Mouse (Mus musculus): Measurements from ENCODE around the gene Myom3. TPM values are rescaled to one million over a fixed set of nuclear protein-coding genes. Genes with fewer than 3 reads are reported as not detected.

Myom3 gene
- polyA plus RNA-seq, 1 experiment from 2014 or later, result not detected

DNA sequence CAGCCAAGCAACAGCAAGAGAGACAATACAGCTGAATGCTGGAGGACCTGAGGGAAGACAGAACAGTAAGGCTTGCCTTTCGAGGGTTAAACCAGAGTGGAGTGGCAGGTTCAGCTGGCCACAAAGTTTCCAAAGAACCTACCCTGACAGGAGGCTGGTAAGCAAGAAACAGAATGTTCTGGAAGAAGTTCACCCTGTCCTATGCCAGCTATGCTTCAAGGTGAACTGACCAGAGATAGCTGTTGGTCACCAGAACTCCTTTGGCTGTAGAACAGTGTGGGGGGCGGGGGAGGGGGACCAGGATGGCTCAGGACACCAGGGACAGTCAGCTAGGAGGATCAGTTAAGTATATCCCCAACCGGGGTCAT lies 79.4 kb downstream of the Myom3 start:
- no peaks in the 10 kb centered on the region for H3K4me1 ChIP-seq (ENCODE audit: insufficient read depth)
- no peaks in the 10 kb centered on the region for H3K36me3 ChIP-seq (ENCODE audit: insufficient read depth)
- no peak overlapping the region for H3K4me2 ChIP-seq
- 71% methylated on average over 3 of the region's 3 CpGs for WGBS
- ATAC-seq (ENCODE audit: insufficient read depth) (no peak), DNase-seq (no peak)
- H3K27ac ChIP-seq (ENCODE audit: low read depth), result no peak overlapping the region
- H3K27me3 ChIP-seq (ENCODE audit: insufficient read depth, low read length), result no peaks in the 10 kb centered on the region
- no peaks in the 10 kb centered on the region for H3K9me3 ChIP-seq (ENCODE audit: low read depth, low read length)
- H3K9ac ChIP-seq, result no peak overlapping the region
- no peak for TF ChIP-seq CTCF (IDR thresholded peaks at IDR 0.05; ENCODE audit: low read depth)
- no peak overlapping the region for H3K4me3 ChIP-seq (ENCODE audit: low read depth, low read length)

DNA sequence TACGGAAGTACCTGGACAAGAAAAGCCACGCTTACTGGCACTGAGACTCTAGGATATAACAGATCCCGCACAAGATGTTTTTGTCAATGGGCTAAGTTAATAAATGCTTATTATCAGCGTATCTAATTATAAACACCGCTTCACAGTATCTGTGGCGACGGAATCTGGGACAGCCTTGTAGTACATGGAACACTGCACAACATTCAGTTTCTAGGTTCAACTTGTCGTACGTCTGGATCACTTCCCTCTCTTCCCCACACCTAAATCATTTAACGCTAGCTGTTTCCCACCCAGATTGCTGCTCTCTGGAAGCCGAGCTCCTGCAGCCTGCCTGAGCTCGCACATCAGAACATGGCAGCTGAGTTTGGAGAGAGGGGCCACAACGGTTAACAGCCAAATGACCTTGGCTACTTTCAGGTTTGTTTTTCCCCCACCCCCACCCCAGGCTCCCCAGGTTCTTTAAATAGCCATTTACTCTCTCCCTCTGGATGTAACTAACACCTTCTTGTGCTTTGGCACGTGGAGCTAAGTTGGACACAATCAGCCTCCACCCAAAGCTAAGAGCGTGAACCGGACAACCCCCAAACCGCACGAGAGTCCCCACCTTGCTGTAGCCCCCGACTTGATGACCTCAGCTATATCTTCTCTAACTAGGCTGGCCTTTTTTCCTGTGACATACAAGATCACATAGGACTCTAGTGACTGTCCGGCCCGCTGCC lies 79.9 kb downstream of the Myom3 start:
- WGBS, result 68% methylated on average over 21 of the region's 21 CpGs
- Histone ChIP-seq H3K9me3 (ENCODE audit: low read depth, low read length) (no peaks in the 10 kb centered on the region), H3K4me1 (ENCODE audit: insufficient read depth) (no peaks in the 10 kb centered on the region), H3K36me3 (ENCODE audit: insufficient read depth) (no peaks in the 10 kb centered on the region), H3K27me3 (ENCODE audit: insufficient read depth, low read length) (no peaks in the 10 kb centered on the region), H3K9ac (no peak overlapping the region), H3K4me2 (no peak overlapping the region), H3K4me3 (ENCODE audit: low read depth, low read length) (no peak overlapping the region), H3K27ac (ENCODE audit: low read depth) (peak overlapping the region; percentile 46; the same call in 1 of the 2 replicates)
- no peak for ATAC-seq (ENCODE audit: insufficient read depth)
- DNase-seq, result no peak
- TF ChIP-seq CTCF (IDR thresholded peaks at IDR 0.05; ENCODE audit: low read depth), result no peak

DNA sequence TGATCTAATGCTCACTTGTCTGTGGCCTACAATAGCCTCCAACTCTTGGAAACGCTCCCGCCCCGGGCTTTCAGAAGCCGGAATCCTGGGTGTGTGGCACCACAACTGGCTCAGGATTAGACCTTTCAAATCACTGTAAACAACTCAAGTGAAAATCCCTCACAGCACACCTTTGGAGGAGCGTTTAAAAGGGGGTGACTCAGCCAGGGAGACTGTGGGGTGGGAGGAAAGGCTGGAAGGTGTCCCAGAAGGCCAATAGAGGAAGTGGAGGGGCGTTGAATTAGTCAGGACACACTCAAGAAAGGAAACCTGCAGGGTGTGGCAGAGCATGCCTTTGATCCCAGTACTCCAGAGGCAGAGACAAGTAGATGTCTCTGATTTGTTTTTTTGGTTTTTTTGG lies 84.9 kb downstream of the Myom3 start:
- ATAC-seq (ENCODE audit: insufficient read depth) (no peak), DNase-seq (no peak)
- no peak overlapping the region for H3K27ac ChIP-seq (ENCODE audit: low read depth)
- H3K27me3 ChIP-seq (ENCODE audit: insufficient read depth, low read length), result no peaks in the 10 kb centered on the region
- H3K4me1 ChIP-seq (ENCODE audit: insufficient read depth), result no peaks in the 10 kb centered on the region
- no peaks in the 10 kb centered on the region for H3K9me3 ChIP-seq (ENCODE audit: low read depth, low read length)
- WGBS, result 68% methylated on average over 6 of the region's 6 CpGs
- H3K9ac ChIP-seq, result no peak overlapping the region
- no peaks in the 10 kb centered on the region for H3K36me3 ChIP-seq (ENCODE audit: insufficient read depth)
- H3K4me3 ChIP-seq (ENCODE audit: low read depth, low read length), result no peak overlapping the region
- TF ChIP-seq CTCF (IDR thresholded peaks at IDR 0.05; ENCODE audit: low read depth), result no peak
- no peak overlapping the region for H3K4me2 ChIP-seq

DNA sequence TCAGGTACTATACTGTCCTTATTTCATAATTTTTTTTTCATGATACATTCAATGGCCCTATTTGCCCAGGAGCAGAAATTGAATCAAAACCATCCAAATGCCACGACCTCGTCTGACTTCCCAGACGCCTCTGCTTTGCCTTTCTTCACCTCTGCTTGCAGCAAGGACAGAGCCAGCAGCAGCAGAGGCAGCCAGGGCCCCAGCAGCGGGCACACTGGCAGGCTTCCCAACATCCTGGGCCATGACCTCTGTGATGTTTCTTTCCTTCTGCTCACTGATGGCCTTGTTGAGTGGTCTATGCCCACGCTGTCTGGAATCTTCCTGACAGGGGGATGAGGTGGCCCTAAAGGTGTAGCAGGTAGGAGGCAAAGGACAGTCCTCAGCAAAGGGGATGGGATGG lies 88.1 kb downstream of the Myom3 start:
- Histone ChIP-seq H3K4me2 (no peak overlapping the region), H3K9me3 (ENCODE audit: low read depth, low read length) (no peaks in the 10 kb centered on the region), H3K4me3 (ENCODE audit: low read depth, low read length) (no peak overlapping the region), H3K27ac (ENCODE audit: low read depth) (no peak overlapping the region), H3K27me3 (ENCODE audit: insufficient read depth, low read length) (no peaks in the 10 kb centered on the region), H3K36me3 (ENCODE audit: insufficient read depth) (no peaks in the 10 kb centered on the region), H3K4me1 (ENCODE audit: insufficient read depth) (no peaks in the 10 kb centered on the region; the same call in 1 of the 2 replicates), H3K9ac (no peak overlapping the region)
- TF ChIP-seq CTCF (IDR thresholded peaks at IDR 0.05; ENCODE audit: low read depth), result no peak
- WGBS, result 40% methylated on average over 5 of the region's 5 CpGs
- DNase-seq (no peak), ATAC-seq (ENCODE audit: insufficient read depth) (no peak)

DNA sequence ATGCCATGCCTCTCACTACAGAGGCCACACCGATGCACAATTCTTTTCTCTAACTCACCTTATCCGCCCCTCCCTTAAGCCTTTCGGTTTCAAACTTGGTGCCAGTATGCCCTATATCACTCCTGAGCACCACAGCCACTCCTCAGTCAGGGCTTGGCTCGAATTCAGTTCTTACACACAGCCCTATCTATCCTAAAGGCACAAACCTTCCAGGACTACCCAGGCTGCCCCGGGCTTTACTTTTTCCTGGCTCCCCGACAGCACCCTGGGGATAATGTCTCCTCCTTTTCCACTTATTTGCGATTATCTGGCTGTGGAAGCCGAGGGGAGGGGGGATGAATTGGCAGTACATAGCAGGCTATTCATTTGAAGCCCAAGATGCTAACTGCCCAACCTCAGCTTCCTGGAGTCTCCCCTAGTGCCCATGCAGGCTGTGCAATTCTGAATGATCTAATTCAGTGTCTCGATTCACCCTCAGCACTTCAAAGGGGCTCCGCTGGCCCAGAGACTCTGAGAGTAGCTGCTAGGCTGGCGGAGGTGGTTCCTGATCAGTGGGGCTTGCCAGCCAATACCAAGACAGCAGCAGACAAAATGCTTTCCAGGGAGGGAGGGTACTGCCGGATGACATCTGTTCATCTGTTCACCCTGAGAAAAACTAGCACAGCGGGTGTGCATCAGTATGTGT lies 91.0 kb downstream of the Myom3 start:
- no peak for TF ChIP-seq CTCF (IDR thresholded peaks at IDR 0.05; ENCODE audit: low read depth)
- no peaks in the 10 kb centered on the region for H3K27me3 ChIP-seq (ENCODE audit: insufficient read depth, low read length)
- no peaks in the 10 kb centered on the region; the same call in 1 of the 2 replicates for H3K4me1 ChIP-seq (ENCODE audit: insufficient read depth)
- H3K9me3 ChIP-seq (ENCODE audit: low read depth, low read length), result no peaks in the 10 kb centered on the region
- H3K4me3 ChIP-seq (ENCODE audit: low read depth, low read length), result no peak overlapping the region
- ATAC-seq (ENCODE audit: insufficient read depth), result no peak
- WGBS, result 39% methylated on average over 13 of the region's 13 CpGs
- H3K4me2 ChIP-seq, result no peak overlapping the region
- H3K36me3 ChIP-seq (ENCODE audit: insufficient read depth), result no peaks in the 10 kb centered on the region
- no peak overlapping the region for H3K27ac ChIP-seq (ENCODE audit: low read depth)
- no peak overlapping the region for H3K9ac ChIP-seq
- DNase-seq, result no peak

DNA sequence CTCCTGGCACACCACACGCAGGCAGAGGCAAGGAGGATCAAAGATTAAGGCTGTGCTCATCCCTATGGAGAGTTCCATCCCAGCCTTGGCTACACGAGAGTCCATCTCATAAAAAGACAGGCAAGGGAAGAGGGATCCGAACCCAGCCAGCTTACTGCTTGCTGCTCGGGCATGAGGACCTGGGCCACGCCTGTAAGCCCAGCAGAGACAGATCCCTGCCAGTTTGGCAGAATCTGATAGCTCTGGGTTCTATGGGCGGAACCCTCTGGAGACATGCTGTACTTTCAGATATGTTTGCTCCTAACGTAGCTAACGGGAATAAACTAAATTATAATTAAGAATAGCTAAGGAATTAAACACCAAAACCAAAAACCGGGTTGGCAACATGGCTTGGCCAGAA lies 92.4 kb downstream of the Myom3 start:
- Histone ChIP-seq H3K36me3 (ENCODE audit: insufficient read depth) (no peaks in the 10 kb centered on the region), H3K4me2 (no peak overlapping the region), H3K27me3 (ENCODE audit: insufficient read depth, low read length) (no peaks in the 10 kb centered on the region), H3K4me1 (ENCODE audit: insufficient read depth) (no peaks in the 10 kb centered on the region; the same call in 1 of the 2 replicates), H3K27ac (ENCODE audit: low read depth) (no peak overlapping the region), H3K9me3 (ENCODE audit: low read depth, low read length) (no peaks in the 10 kb centered on the region), H3K9ac (no peak overlapping the region), H3K4me3 (ENCODE audit: low read depth, low read length) (no peak overlapping the region)
- DNase-seq (no peak), ATAC-seq (ENCODE audit: insufficient read depth) (no peak)
- TF ChIP-seq CTCF (IDR thresholded peaks at IDR 0.05; ENCODE audit: low read depth), result no peak
- 81% methylated on average over 9 of the region's 9 CpGs for WGBS

DNA sequence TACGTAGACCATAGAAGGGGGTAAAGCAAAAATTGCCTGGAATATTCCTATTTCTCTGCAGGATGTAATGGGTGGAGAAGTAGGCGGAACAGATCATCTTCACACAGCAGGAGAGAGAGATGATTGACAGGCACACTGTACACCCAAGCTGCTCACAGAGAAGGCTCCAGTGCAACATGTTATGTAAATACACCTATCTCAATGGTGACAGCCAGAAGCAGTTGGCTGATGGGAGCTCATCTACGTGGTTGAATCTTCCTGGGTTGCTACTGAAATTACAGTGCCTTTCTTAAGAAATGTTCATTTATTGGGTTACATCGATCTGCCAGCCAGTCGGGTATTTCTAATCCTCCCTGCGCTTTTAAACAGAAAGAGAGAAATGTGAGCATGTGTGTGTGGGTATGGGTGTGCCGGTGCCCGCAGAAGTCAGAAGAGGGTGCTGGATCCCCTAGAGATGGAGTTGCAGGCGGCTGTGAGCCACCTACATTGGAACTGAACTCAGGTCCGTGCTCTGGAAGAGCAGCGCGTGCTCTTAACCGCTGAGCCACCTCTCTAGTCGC lies 94.6 kb downstream of the Myom3 start:
- TF ChIP-seq CTCF (IDR thresholded peaks at IDR 0.05; ENCODE audit: low read depth), result no peak
- no peaks in the 10 kb centered on the region for H3K27me3 ChIP-seq (ENCODE audit: insufficient read depth, low read length)
- DNase-seq, result no peak
- no peak overlapping the region for H3K27ac ChIP-seq (ENCODE audit: low read depth)
- H3K9me3 ChIP-seq (ENCODE audit: low read depth, low read length), result no peaks in the 10 kb centered on the region
- H3K4me3 ChIP-seq (ENCODE audit: low read depth, low read length), result no peak overlapping the region
- H3K4me1 ChIP-seq (ENCODE audit: insufficient read depth), result peaks cover 9% of the 10 kb centered on the region
- no peak for ATAC-seq (ENCODE audit: insufficient read depth)
- peak overlapping the region; percentile 91; the same call in 1 of the 2 replicates for H3K4me2 ChIP-seq
- WGBS, result 87% methylated on average over 14 of the region's 14 CpGs
- H3K9ac ChIP-seq, result no peak overlapping the region
- H3K36me3 ChIP-seq (ENCODE audit: insufficient read depth), result peaks cover 5% of the 10 kb centered on the region; the same call in 1 of the 2 replicates
